Mouse (Mus musculus): ENCODE measurements around the gene Akt1s1.
"Not testable (repeated sequence)": the region's sequence is repeated elsewhere in the genome, so short reads cannot be mapped to it uniquely, and the experiment has no call there.

Akt1s1 gene

GRCm38 (mm10) chr7:44867010-44867702, 18.4 kb downstream of the Akt1s1 start:
- in situ Hi-C loops (cut with MboI, MseI) = no loop called here

- in situ Hi-C loops (cut with MboI, MseI) = no loop called here
Observed at GRCm38 (mm10) chr7:44867802-44868201, 19.0 kb downstream of the Akt1s1 start.

GRCm38 (mm10) chr7:44868465-44868864, 19.7 kb downstream of the Akt1s1 start:
- in situ Hi-C loops (cut with MboI, MseI) = no loop called here

GRCm38 (mm10) chr7:44868919-44869696, 20.3 kb downstream of the Akt1s1 start:
- in situ Hi-C loops (cut with MboI, MseI) = no loop called here

- in situ Hi-C loops (cut with MboI, MseI) = no loop called here
Observed at GRCm38 (mm10) chr7:44869697-44870528, 21.1 kb downstream of the Akt1s1 start, which contains the start of gene Ptov1. Ptov1 (minus strand) TSS chr7:44869788.

- in situ Hi-C loops (cut with MboI, MseI) = no loop called here
Observed at GRCm38 (mm10) chr7:44870614-44871013, 21.8 kb downstream of the Akt1s1 start.

- in situ Hi-C loops (cut with MboI, MseI) = no loop called here
Observed at GRCm38 (mm10) chr7:44871181-44871580, 22.4 kb downstream of the Akt1s1 start.

GRCm38 (mm10) chr7:44871774-44872173, 23.0 kb downstream of the Akt1s1 start:
- in situ Hi-C loops (cut with MboI, MseI) = not testable (repeated sequence)

- in situ Hi-C loops (cut with MboI, MseI) = no loop called here
Observed at GRCm38 (mm10) chr7:44877833-44878232, 29.0 kb downstream of the Akt1s1 start.

GRCm38 (mm10) chr7:44883036-44883435, 34.2 kb downstream of the Akt1s1 start:
- in situ Hi-C loops (cut with MboI, MseI) = no loop called here

- in situ Hi-C loops (cut with MboI, MseI) = no loop called here
Observed at GRCm38 (mm10) chr7:44884637-44885036, 35.8 kb downstream of the Akt1s1 start.

GRCm38 (mm10) chr7:44886964-44887363, 38.2 kb downstream of the Akt1s1 start:
- in situ Hi-C loops (cut with MboI, MseI) = no loop called here

- in situ Hi-C loops (cut with MboI, MseI) = no loop called here
Observed at GRCm38 (mm10) chr7:44888256-44889105, 39.7 kb downstream of the Akt1s1 start.

GRCm38 (mm10) chr7:44890180-44890579, 41.4 kb downstream of the Akt1s1 start:
- in situ Hi-C loops (cut with MboI, MseI) = no loop called here

GRCm38 (mm10) chr7:44890737-44891136, 41.9 kb downstream of the Akt1s1 start:
- in situ Hi-C loops (cut with MboI, MseI) = no loop called here

GRCm38 (mm10) chr7:44891611-44892010, 42.8 kb downstream of the Akt1s1 start:
- in situ Hi-C loops (cut with MboI, MseI) = no loop called here

GRCm38 (mm10) chr7:44892276-44892921, 43.6 kb downstream of the Akt1s1 start, which contains the start of gene Med25:
Med25 (minus strand) TSS chr7:44892712.
- in situ Hi-C loops (cut with MboI, MseI) = no loop called here

GRCm38 (mm10) chr7:44893197-44893596, 44.4 kb downstream of the Akt1s1 start:
- in situ Hi-C loops (cut with MboI, MseI) = no loop called here

GRCm38 (mm10) chr7:44894175-44894574, 45.4 kb downstream of the Akt1s1 start:
- in situ Hi-C loops (cut with MboI, MseI) = no loop called here

GRCm38 (mm10) chr7:44895206-44895592, 46.4 kb downstream of the Akt1s1 start:
- in situ Hi-C loops (cut with MboI, MseI) = no loop called here
